Mouse (Mus musculus): ENCODE results near the gene Rassf6.
"Not testable (repeated sequence)": the region's sequence is repeated elsewhere in the genome, so short reads cannot be mapped to it uniquely, and the experiment has no call there.

Gene Rassf6

GRCm38 (mm10) chr5:90624708-90625425 is 15.6 kb downstream of the Rassf6 start:
- in situ Hi-C loops (cut with MboI, MseI): no loop called here

GRCm38 (mm10) chr5:90623209-90623608 is 17.2 kb downstream of the Rassf6 start:
- in situ Hi-C loops (cut with MboI, MseI): no loop called here

- in situ Hi-C loops (cut with MboI, MseI): no loop called here
These were observed 18.7 kb downstream of the Rassf6 start for GRCm38 (mm10) chr5:90621726-90622125.

- in situ Hi-C loops (cut with MboI, MseI): no loop called here
These were observed 19.1 kb downstream of the Rassf6 start for GRCm38 (mm10) chr5:90621316-90621715.

GRCm38 (mm10) chr5:90617859-90618258 is 22.6 kb downstream of the Rassf6 start:
- in situ Hi-C loops (cut with MboI, MseI): no loop called here

DNA sequence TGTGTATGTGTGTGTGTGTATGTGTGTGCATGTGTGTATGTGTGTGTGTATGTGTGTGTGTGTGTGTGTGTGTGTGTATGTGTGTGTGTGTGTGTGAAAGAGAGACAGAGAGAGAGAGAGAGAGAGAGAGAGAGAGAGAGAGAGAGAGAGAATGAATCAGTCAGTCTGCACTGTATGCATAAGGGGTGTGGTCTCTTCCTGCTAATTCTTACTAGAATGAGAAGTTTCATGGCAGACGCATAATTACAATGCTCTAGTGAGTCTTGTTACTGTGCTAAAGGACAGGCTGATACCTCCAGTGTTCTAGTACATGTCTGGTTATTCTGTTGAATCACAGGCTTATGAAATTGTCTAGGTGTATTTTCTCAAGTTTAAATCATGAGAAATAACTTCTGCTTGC is 27.7 kb downstream of the Rassf6 start:
- in situ Hi-C loops (cut with MboI, MseI): not testable (repeated sequence)

DNA sequence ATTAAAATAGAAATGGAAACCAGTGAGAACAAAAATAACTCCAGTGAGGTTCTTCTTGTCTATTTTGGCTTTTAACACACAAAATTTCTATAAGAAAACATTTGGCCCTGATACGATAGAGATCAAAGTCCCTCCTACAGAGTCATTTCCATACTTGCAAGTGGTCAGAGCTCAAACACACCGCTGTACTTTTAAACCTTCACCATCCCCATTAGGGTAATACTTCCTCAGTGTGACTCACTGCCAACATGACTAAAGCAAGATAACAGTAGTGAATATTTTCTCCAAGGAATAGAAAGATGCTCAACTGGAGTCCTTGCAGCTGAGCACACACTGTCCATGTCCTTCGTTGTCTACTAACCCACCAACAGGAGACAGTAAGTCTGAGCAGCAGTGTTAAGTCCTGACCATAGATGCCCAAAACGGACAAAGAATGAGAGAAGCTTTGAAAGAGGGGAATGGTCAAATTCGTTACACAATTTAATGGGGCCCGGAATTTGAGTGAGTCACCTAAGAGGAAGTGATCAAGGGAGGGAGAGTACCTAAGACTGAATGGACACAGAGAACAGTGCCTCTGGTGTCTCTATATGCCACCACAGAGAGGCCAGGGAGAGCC is 28.4 kb downstream of the Rassf6 start:
- in situ Hi-C loops (cut with MboI, MseI): no loop called here

- in situ Hi-C loops (cut with MboI, MseI): no loop called here
These were observed 29.1 kb downstream of the Rassf6 start for GRCm38 (mm10) chr5:90611388-90611787.

GRCm38 (mm10) chr5:90608906-90609305 is 31.6 kb downstream of the Rassf6 start:
- in situ Hi-C loops (cut with MboI, MseI): loop anchor here (10.0 kb wide), 1 partner anchor 1744 kb away; no protein-coding TSS in a partner anchor

DNA sequence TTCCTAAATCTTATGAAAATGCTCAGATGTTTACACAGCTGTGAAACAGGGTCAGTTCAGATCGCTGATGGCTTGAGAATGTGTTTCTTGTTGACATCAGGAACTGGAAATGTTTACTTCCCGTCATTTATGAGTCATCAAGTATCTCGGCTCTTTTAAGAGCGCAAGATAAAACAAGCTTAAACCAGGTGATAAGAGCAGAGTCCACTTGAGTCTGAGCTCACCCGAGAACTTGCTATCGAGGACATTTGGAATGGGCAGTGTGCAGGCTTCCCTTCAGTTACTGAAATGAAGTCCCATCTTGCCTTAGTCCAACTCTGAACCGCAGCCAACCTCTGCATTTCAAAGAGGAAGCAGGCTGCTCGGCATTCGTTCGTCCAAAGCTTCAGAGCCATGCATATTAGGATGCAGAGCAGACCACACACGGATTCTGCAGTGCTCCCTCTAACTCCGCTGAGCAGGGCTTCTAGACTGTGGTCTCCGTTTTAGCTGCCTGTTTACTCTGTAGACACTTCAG is 37.0 kb downstream of the Rassf6 start:
- in situ Hi-C loops (cut with MboI, MseI): loop anchor here (5.0 to 10.0 kb wide), 2 partner anchors 49 to 1739 kb away; no protein-coding TSS in a partner anchor

DNA sequence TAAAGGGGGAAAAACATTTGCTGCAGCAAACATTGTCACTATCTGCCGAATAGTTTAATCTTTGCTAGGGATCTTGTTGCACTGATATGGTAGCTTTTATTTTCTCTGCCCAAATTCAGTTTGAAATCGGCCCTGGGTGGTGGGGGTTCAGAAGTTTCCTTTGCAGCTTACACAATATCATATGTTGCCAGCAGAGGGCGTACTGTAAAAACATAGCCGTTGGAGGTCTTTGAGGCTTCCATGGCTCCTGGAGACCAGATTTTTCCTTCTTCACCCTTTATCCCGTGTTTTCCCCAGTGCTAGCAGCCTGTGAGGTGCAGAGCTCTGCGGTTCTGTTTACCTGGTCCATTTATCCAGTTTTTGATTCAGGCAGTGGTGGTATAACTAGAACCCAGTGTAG is 39.0 kb downstream of the Rassf6 start:
- in situ Hi-C loops (cut with MboI, MseI): loop anchor here (5.0 to 10.0 kb wide), 2 partner anchors 51 to 1737 kb away; no protein-coding TSS in a partner anchor

GRCm38 (mm10) chr5:90596155-90596554 is 44.3 kb downstream of the Rassf6 start:
- in situ Hi-C loops (cut with MboI, MseI): loop anchor here (10.0 kb wide), 1 partner anchor 1729 kb away; the partner anchor contains the start of gene Cxcl9

GRCm38 (mm10) chr5:90594945-90595344 is 45.5 kb downstream of the Rassf6 start:
- in situ Hi-C loops (cut with MboI, MseI): loop anchor here (10.0 kb wide), 1 partner anchor 1730 kb away; the partner anchor contains the start of gene Cxcl9

GRCm38 (mm10) chr5:90591936-90592335 is 48.5 kb downstream of the Rassf6 start:
- in situ Hi-C loops (cut with MboI, MseI): loop anchor here (10.0 kb wide), 1 partner anchor 1733 kb away; the partner anchor contains the start of gene Cxcl9

DNA sequence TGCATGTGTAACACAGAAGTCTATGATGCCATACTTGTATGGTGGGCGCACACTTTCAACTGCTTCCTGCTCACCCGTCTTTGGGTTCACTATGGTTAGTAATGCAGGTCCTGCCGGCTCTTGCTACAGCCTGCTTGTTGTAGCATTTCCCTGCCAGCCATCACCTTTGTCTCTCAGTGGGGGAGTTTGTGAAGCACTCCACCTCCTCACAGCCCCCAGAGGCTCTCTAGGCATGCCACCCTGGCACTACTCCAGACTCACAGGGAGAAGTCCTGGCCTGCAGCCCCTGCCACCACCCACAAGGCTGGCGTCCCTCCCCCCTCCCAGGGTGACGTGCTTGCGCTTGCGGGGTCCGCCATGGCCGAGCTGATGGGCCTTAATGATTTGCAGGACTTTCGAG is 49.8 kb downstream of the Rassf6 start:
- in situ Hi-C loops (cut with MboI, MseI): loop anchor here (10.0 kb wide), 1 partner anchor 1734 kb away; the partner anchor contains the start of gene Cxcl9

- in situ Hi-C loops (cut with MboI, MseI): no loop called here
These were observed 51.5 kb downstream of the Rassf6 start for GRCm38 (mm10) chr5:90588708-90589595.

GRCm38 (mm10) chr5:90588104-90588503 is 52.4 kb downstream of the Rassf6 start:
- in situ Hi-C loops (cut with MboI, MseI): no loop called here

GRCm38 (mm10) chr5:90586511-90586910 is 53.9 kb downstream of the Rassf6 start:
- in situ Hi-C loops (cut with MboI, MseI): no loop called here

- in situ Hi-C loops (cut with MboI, MseI): no loop called here
These were observed 55.7 kb downstream of the Rassf6 start for GRCm38 (mm10) chr5:90584799-90585198.

- in situ Hi-C loops (cut with MboI, MseI): no loop called here
These were observed 58.3 kb downstream of the Rassf6 start for GRCm38 (mm10) chr5:90582179-90582578.

GRCm38 (mm10) chr5:90579556-90579955 is 60.9 kb downstream of the Rassf6 start:
- in situ Hi-C loops (cut with MboI, MseI): no loop called here

Data from T-helper 1 cell (primary cell).